Mouse (Mus musculus) right cerebral cortex, postnatal 14 days (tissue): ENCODE measurements around the gene Tfdp2.
"Not testable (repeated sequence)": the region's sequence is repeated elsewhere in the genome, so short reads cannot be mapped to it uniquely, and the experiment has no call there.

ENCODE experiments used
- DNase-seq: peaks from one replicate; pipeline ENCODE4 v3.0.0; 2022

Gene Tfdp2

GRCm38 (mm10) chr9:96320551-96320980, 124.5 kb downstream of the Tfdp2 start:
- DNase-seq = peak; percentile 20

- no peak for DNase-seq
Measured at GRCm38 (mm10) chr9:96322411-96323152, 126.5 kb downstream of the Tfdp2 start.

- no peak for DNase-seq
Measured at GRCm38 (mm10) chr9:96324502-96324901, 128.4 kb downstream of the Tfdp2 start.

- no peak for DNase-seq
Measured at GRCm38 (mm10) chr9:96326496-96326923, 130.4 kb downstream of the Tfdp2 start.

GRCm38 (mm10) chr9:96328226-96328625, 132.2 kb downstream of the Tfdp2 start:
- DNase-seq = no peak

- DNase-seq = no peak
Measured at GRCm38 (mm10) chr9:96331146-96331545, 135.1 kb downstream of the Tfdp2 start.

- DNase-seq = no peak
Measured at GRCm38 (mm10) chr9:96345750-96346149, 149.7 kb downstream of the Tfdp2 start.

- no peak for DNase-seq
Measured at GRCm38 (mm10) chr9:96348885-96349284, 152.8 kb downstream of the Tfdp2 start.

GRCm38 (mm10) chr9:96350010-96350409, 153.9 kb downstream of the Tfdp2 start:
- peak; percentile 48 for DNase-seq

GRCm38 (mm10) chr9:96350476-96350875, 154.4 kb downstream of the Tfdp2 start:
- DNase-seq = no peak

GRCm38 (mm10) chr9:96351771-96352170, 155.7 kb downstream of the Tfdp2 start:
- not testable (repeated sequence) for DNase-seq

- no peak for DNase-seq
Measured at GRCm38 (mm10) chr9:96353121-96353769, 157.2 kb downstream of the Tfdp2 start.

- DNase-seq = no peak
Measured at GRCm38 (mm10) chr9:96353799-96354198, 157.7 kb downstream of the Tfdp2 start.

- no peak for DNase-seq
Measured at GRCm38 (mm10) chr9:96360056-96360455, 164.0 kb downstream of the Tfdp2 start.

GRCm38 (mm10) chr9:96363581-96364140, 167.6 kb downstream of the Tfdp2 start:
- peak; percentile 50 for DNase-seq

- peak; percentile 99 for DNase-seq
Measured at GRCm38 (mm10) chr9:96364141-96364838, 168.2 kb downstream of the Tfdp2 start, which contains the start of gene Atp1b3. TSS of gene Atp1b3 (minus strand) at chr9:96364442.

GRCm38 (mm10) chr9:96365271-96365872, 169.3 kb downstream of the Tfdp2 start:
- no peak for DNase-seq

- DNase-seq = no peak
Measured at GRCm38 (mm10) chr9:96369654-96370384, 173.7 kb downstream of the Tfdp2 start.

GRCm38 (mm10) chr9:96371075-96371474, 175.0 kb downstream of the Tfdp2 start:
- no peak for DNase-seq
